Mouse (Mus musculus) lung, adult 2 months (tissue): ENCODE results near the gene Myo9a.

Experiments used
- CTCF ChIP-seq: fragments of 200-500 bp; IDR thresholded peaks from 2 replicates; pipeline ENCODE4 v1.5.1; 2011; ENCODE audit warnings: mild to moderate bottlenecking, low read length, control low read depth; ENCODE audit not compliant: insufficient read depth
- POLR2A ChIP-seq: fragments of 200-500 bp; IDR thresholded peaks from 2 replicates; pipeline ENCODE4 v1.6.1; 2011; ENCODE audit warnings: low read depth, mild to moderate bottlenecking, control low read depth, low read length, borderline replicate concordance; ENCODE audit errors: extremely low read depth

DNA sequence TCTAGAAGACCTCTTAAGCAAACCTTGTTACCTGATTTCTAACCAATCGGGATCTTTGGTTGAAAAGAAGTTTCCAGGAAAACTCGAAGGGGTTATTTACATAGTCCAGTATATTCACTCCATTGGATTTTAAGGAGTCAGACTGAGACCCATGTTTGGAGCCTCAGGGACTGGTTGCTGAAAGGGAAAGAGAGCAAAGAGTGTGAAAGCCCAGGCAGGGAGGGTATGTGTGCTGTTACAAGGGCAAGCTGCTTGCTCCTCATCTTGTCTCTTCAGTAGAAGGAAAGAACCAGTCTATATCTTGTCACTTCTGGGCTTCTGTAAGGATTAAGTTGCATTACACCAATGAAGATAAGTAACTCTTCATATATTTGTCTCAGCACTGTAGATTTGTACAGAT lies 1.3 kb downstream of the Myo9a start:
- TF ChIP-seq CTCF (no peak), POLR2A (no peak)
